Mouse (Mus musculus): Measurements from ENCODE around the gene Grm1. TPM values are rescaled to one million over a fixed set of nuclear protein-coding genes. Genes with fewer than 3 reads are reported as not detected.

Gene Grm1
- total and polyA plus RNA-seq, 3 experiments, result 0.66 TPM; not detected in 2

DNA sequence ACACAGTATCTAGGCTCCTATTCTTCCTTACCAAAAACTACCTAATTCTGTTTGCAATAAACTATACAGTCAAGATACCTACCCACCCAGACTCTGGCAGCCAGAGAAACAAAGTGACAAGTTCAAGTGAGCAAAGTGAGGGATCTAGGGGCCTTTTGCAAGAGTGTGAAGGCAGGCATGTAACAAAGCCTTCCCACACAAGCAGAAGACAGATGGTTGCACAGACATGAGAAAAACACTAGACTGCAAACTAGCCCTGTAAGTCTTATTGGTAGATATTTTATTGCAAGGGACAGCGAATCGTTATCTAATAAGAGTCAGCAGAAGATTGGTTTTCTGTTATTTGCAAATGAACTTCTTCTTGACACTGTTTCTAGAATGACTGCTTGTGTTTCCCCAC lies 134.6 kb downstream of the Grm1 start:
- ATAC-seq (ENCODE audit: extremely low read depth, insufficient number of reproducible peaks, low FRiP score, poor library complexity, severe bottlenecking) (no peak), DNase-seq (ENCODE audit: low spot score) (no peak)
- H3K36me3 ChIP-seq (replicated peaks), result no peaks in the 10 kb centered on the region
- TF ChIP-seq GATA2 (IDR thresholded peaks at IDR 0.05; ENCODE audit: borderline replicate concordance, low read depth, low read length) (no peak), CTCF (IDR thresholded peaks at IDR 0.05; ENCODE audit: low read depth, low read length) (no peak), POLR2AphosphoS5 (IDR thresholded peaks at IDR 0.05; ENCODE audit: insufficient replicate concordance, low read depth, low read length) (no peak), GATA1 (IDR thresholded peaks at IDR 0.05; ENCODE audit: borderline replicate concordance, low read length) (no peak), TAL1 (conservative IDR thresholded peaks at IDR 0.05; ENCODE audit: low read depth, low read length) (no peak)
- peaks cover 3% of the 10 kb centered on the region; the same call in 1 of the 2 replicates for H3K27me3 ChIP-seq (ENCODE audit: insufficient read depth, low read length)
- H3K4me1 ChIP-seq (ENCODE audit: insufficient read depth, low read depth, low read length), result no peaks in the 10 kb centered on the region
- H3K4me3 ChIP-seq (ENCODE audit: low read depth, low read length), result no peak overlapping the region
- H3K9me3 ChIP-seq (replicated peaks), result no peaks in the 10 kb centered on the region

DNA sequence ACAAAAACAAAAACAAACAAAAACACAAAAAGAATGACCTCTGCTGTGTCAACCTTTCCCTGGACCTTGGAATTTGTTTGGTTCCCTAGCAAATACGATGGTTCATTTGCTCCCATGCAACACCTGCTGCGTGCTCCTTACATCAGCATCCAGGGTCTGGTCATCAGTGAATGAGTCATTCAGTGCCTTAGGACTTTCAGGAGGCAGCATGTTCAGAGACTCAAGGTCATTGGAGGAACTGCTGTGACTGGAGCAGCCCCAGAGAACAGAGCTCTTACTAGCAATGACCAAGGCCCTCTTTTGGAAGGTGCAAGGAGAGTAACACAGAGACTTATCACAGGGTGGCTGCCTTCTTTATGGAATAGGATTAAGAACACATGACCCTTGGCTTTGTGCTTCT lies 138.2 kb downstream of the Grm1 start:
- no peak for ATAC-seq (ENCODE audit: extremely low read depth, insufficient number of reproducible peaks, low FRiP score, poor library complexity, severe bottlenecking)
- no peak for TF ChIP-seq GATA2 (IDR thresholded peaks at IDR 0.05; ENCODE audit: borderline replicate concordance, low read depth, low read length)
- TF ChIP-seq CTCF (IDR thresholded peaks at IDR 0.05; ENCODE audit: low read depth, low read length), result no peak
- Histone ChIP-seq H3K9me3 (replicated peaks) (no peaks in the 10 kb centered on the region), H3K4me3 (ENCODE audit: low read depth, low read length) (no peak overlapping the region), H3K4me1 (ENCODE audit: insufficient read depth, low read depth, low read length) (no peaks in the 10 kb centered on the region), H3K36me3 (replicated peaks) (no peaks in the 10 kb centered on the region), H3K27me3 (ENCODE audit: insufficient read depth, low read length) (no peaks in the 10 kb centered on the region)
- no peak for DNase-seq (ENCODE audit: low spot score)

DNA sequence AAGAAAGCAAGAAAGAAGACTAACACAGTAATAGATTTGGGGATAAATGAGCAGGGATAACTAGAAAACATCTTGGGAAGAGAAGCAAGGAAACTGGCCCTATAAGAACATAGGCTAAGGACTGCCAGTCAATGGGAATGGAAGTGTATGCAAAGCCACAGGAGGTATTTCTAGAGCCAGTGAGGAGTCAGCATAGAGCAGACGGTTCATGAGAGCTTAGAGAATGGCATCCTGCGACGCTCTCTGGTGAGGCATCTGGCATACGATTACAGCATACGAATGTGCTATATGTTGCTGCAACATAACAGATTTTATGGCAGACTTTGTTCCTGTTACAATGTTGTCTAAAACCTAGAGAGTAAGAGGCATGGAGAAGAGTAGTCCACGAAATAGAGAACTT lies 139.9 kb downstream of the Grm1 start:
- no peaks in the 10 kb centered on the region for H3K36me3 ChIP-seq (replicated peaks)
- H3K9me3 ChIP-seq (replicated peaks), result no peaks in the 10 kb centered on the region
- DNase-seq (ENCODE audit: low spot score), result no peak
- no peak overlapping the region for H3K4me3 ChIP-seq (ENCODE audit: low read depth, low read length)
- no peaks in the 10 kb centered on the region for H3K27me3 ChIP-seq (ENCODE audit: insufficient read depth, low read length)
- no peak for TF ChIP-seq GATA1 (IDR thresholded peaks at IDR 0.05; ENCODE audit: borderline replicate concordance, low read length)
- TF ChIP-seq CTCF (IDR thresholded peaks at IDR 0.05; ENCODE audit: low read depth, low read length), result no peak
- TF ChIP-seq GATA2 (IDR thresholded peaks at IDR 0.05; ENCODE audit: borderline replicate concordance, low read depth, low read length), result no peak
- TF ChIP-seq POLR2AphosphoS5 (IDR thresholded peaks at IDR 0.05; ENCODE audit: insufficient replicate concordance, low read depth, low read length), result no peak
- no peak for TF ChIP-seq TAL1 (conservative IDR thresholded peaks at IDR 0.05; ENCODE audit: low read depth, low read length)
- no peak for ATAC-seq (ENCODE audit: extremely low read depth, insufficient number of reproducible peaks, low FRiP score, poor library complexity, severe bottlenecking)
- H3K4me1 ChIP-seq (ENCODE audit: insufficient read depth, low read depth, low read length), result no peaks in the 10 kb centered on the region

DNA sequence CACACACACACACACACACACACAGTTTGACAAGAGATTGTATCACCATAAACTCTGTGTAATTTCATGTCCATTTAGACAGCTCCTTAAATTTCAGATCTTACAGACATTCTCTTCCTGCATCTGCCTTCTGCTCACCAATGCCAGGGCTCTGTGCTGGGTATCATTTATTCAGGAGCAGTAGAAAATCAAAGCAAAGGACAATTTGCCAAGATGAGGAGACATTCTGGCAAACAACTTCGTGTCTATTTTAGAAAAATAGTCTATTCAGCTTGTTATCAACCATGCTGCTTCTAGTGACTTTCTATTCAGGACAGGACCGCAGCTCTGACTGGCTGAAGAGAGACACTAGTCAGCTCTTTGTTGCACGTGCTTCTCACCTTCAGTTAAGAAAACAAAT lies 146.3 kb downstream of the Grm1 start:
- no peak for DNase-seq (ENCODE audit: low spot score)
- TF ChIP-seq TAL1 (conservative IDR thresholded peaks at IDR 0.05; ENCODE audit: low read depth, low read length) (no peak), GATA2 (IDR thresholded peaks at IDR 0.05; ENCODE audit: borderline replicate concordance, low read depth, low read length) (no peak), POLR2AphosphoS5 (IDR thresholded peaks at IDR 0.05; ENCODE audit: insufficient replicate concordance, low read depth, low read length) (no peak), GATA1 (IDR thresholded peaks at IDR 0.05; ENCODE audit: borderline replicate concordance, low read length) (no peak), CTCF (IDR thresholded peaks at IDR 0.05; ENCODE audit: low read depth, low read length) (no peak)

DNA sequence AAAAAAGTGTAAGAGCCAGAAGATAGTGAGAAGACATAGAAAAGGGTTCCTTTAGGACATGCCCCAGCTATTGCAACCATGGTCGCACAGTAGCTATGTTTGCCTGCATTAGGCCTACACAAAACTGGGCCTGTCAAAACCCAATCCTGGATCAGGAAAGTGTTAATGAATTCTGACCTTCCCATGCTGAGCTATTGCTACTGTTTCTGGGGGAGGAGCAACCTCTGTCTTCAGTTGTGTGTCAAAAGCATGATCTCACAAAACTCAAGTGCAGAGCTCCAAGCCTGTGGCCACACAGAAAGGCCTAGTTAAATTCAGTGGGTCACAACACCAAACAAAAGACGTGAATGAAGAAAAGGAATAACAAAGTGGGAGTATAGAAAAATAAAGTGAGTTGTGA lies 152.5 kb downstream of the Grm1 start:
- TF ChIP-seq GATA1 (IDR thresholded peaks at IDR 0.05; ENCODE audit: borderline replicate concordance, low read length), result no peak
- no peak for TF ChIP-seq CTCF (IDR thresholded peaks at IDR 0.05; ENCODE audit: low read depth, low read length)
- TF ChIP-seq POLR2AphosphoS5 (IDR thresholded peaks at IDR 0.05; ENCODE audit: insufficient replicate concordance, low read depth, low read length), result no peak
- no peak for TF ChIP-seq GATA2 (IDR thresholded peaks at IDR 0.05; ENCODE audit: borderline replicate concordance, low read depth, low read length)
- no peak for TF ChIP-seq TAL1 (conservative IDR thresholded peaks at IDR 0.05; ENCODE audit: low read depth, low read length)
- no peak for ATAC-seq (ENCODE audit: extremely low read depth, insufficient number of reproducible peaks, low FRiP score, poor library complexity, severe bottlenecking)
- Histone ChIP-seq H3K9me3 (replicated peaks) (no peaks in the 10 kb centered on the region), H3K4me3 (ENCODE audit: low read depth, low read length) (no peak overlapping the region), H3K27me3 (ENCODE audit: insufficient read depth, low read length) (no peaks in the 10 kb centered on the region; the same call in 1 of the 2 replicates), H3K4me1 (ENCODE audit: insufficient read depth, low read depth, low read length) (no peaks in the 10 kb centered on the region), H3K36me3 (replicated peaks) (no peaks in the 10 kb centered on the region)
- no peak for DNase-seq (ENCODE audit: low spot score)

More for the DNA sequence above, 146.3 kb downstream of the Grm1 start:
- H3K27me3 ChIP-seq (ENCODE audit: insufficient read depth, low read length), result peaks cover 3% of the 10 kb centered on the region
- no peaks in the 10 kb centered on the region for H3K9me3 ChIP-seq (replicated peaks)
- no peaks in the 10 kb centered on the region for H3K4me1 ChIP-seq (ENCODE audit: insufficient read depth, low read depth, low read length)
- ATAC-seq (ENCODE audit: extremely low read depth, insufficient number of reproducible peaks, low FRiP score, poor library complexity, severe bottlenecking), result no peak
- H3K36me3 ChIP-seq (replicated peaks), result no peaks in the 10 kb centered on the region
- H3K4me3 ChIP-seq (ENCODE audit: low read depth, low read length), result no peak overlapping the region

DNA sequence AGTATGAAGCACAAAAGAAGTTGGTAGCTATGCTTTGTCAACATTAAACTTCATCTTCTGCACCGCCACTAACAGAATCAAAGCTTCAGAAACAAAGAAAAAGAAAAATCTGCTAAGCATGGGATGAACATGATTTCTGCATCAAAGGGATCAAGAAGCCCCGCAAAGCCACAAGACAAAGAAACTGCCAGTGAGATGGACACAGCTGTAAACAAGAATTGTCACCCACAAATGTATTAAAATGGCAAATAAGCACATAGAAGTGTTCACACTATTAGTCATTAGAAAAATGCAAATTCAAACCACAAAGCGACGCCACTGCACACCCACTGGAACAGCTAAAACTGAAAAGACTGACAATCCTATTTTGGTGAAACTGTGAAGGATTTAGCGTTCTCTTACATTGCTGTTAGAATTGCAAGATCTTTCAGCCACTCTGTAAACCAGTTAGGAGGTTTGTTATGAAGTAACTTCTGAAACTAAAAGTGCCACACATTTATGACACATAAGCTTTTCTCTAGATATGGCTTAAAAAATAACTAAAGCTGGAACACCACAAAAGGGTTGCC lies 153.3 kb downstream of the Grm1 start:
- ATAC-seq (ENCODE audit: extremely low read depth, insufficient number of reproducible peaks, low FRiP score, poor library complexity, severe bottlenecking), result no peak
- TF ChIP-seq CTCF (IDR thresholded peaks at IDR 0.05; ENCODE audit: low read depth, low read length), result no peak
- no peak for DNase-seq (ENCODE audit: low spot score)

More for the DNA sequence above, 153.3 kb downstream of the Grm1 start:
- Histone ChIP-seq H3K4me1 (ENCODE audit: insufficient read depth, low read depth, low read length) (no peaks in the 10 kb centered on the region), H3K9me3 (replicated peaks) (no peaks in the 10 kb centered on the region), H3K4me3 (ENCODE audit: low read depth, low read length) (no peak overlapping the region), H3K36me3 (replicated peaks) (no peaks in the 10 kb centered on the region), H3K27me3 (ENCODE audit: insufficient read depth, low read length) (no peaks in the 10 kb centered on the region; the same call in 1 of the 2 replicates)
